Mouse (Mus musculus): ENCODE measurements around the gene Atad1.
"Not testable (repeated sequence)": the region's sequence is repeated elsewhere in the genome, so short reads cannot be mapped to it uniquely, and the experiment has no call there.

The Atad1 gene

DNA sequence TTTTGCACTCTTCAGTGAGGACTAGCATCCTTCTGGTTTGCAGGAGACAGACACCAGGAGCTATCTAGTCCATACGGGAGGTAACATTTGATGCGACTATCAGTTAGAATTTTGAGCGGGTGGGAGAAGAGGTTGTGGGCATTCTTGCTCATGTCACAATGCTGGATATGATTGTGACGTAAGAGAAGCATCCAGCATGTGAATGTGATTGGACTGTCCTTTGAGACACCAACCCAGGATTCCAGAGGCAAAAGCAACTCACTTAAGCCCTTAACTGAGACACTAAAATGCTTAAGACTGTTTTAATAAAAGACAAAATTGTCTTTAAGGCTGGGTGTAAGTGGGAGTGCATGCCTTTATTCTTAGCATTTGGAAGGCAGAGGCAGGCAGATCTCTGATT, at the start of gene Atad1:
Gene Atad1 (minus strand): TSS at position 101 of the 400 bp plus-strand sequence.
- DNase-seq (ENCODE audit: low spot score) = no peak

DNA sequence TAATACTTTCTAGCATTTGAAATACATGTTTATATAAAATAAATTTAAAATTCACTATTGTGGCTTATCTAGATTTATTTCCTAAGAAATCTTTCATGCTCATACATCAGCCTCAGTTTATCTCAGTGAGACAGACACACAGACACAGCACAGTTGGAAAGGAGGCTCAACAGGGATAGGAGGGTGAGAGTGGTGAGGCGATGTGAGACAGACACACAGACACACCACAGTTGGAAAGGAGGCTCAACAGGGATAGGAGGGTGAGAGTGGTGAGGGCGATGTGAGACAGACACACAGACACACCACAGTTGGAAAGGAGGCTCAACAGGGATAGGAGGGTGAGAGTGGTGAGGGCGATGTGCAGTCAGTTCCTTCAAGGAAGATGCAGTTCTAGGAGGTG, 48.4 kb upstream of the Atad1 start:
- DNase-seq (ENCODE audit: low spot score) = not testable (repeated sequence)

DNA sequence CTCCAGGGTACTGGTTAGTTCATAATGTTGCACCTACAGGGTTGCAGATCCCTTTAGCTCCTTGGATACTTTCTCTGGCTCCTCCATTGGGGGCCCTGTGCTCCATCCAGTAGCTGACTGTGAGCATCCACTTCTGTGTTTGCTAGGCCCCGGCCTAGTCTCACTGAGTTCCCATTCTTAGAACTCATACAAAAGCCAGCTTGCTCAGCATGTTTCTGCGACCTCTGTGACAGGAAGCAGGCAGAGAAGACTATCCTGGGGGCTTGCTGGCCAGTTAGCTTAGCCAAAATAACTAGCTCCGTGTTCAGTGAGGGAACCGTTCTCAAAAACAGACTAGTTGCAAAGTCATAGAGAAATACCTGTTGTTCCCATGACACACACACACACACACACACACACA, 47.8 kb upstream of the Atad1 start:
- not testable (repeated sequence) for DNase-seq (ENCODE audit: low spot score)

DNA sequence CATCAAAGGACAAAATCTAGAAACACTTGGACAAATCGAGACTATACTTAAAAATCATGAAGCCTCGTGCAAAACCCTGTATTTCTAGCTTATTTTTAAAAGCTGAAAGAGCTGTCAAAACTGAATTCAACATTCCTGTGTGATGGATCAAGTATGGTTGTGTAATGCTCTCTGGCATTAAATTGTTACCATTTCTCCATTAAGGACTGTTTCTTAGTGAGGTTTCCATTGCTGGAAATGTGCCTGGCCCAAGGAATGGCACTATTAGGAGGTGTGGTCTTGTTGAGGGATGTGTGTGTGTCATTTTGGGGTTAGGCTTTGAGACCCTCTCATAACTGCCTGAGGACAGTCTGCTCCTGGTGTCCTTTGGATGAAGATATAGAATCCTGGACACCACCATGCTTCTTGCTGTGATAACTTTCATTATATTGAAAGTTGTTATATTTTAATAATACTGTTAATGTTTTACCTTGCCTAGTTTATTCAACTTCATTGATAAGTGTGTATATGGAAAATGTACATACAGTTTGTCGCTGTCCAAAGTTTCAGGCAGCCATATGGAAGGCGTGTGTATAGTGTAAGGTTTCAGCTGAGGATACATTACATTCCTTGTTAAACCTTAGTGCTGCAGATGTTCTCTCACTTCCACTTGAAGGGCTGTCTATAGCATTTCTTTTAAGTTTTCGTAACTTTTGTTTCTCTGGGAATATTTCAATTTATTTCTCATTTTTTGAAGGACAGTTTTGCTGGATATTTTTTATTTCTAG, 41.9 kb upstream of the Atad1 start:
- no peak for DNase-seq (ENCODE audit: low spot score)

DNA sequence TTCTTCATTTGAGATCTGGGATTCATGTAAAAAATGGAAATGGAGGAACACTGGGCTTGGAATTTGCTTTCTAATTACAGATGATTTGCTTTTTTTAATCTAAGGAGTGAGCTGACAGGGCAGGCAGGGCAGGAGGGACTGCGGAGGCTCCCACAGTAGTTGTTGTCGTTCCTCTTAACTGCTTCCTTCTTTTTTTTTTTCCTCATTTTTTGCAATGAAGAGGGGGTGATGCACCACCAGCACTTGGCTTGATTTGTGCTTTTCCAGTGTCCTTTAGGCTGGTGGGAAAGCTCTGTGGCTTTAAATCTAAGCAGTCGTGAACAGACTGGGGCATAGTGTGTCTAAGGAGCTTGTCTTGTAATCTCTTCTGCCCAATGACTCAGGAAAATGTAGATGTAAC, 39.5 kb upstream of the Atad1 start:
- DNase-seq (ENCODE audit: low spot score) = no peak

DNA sequence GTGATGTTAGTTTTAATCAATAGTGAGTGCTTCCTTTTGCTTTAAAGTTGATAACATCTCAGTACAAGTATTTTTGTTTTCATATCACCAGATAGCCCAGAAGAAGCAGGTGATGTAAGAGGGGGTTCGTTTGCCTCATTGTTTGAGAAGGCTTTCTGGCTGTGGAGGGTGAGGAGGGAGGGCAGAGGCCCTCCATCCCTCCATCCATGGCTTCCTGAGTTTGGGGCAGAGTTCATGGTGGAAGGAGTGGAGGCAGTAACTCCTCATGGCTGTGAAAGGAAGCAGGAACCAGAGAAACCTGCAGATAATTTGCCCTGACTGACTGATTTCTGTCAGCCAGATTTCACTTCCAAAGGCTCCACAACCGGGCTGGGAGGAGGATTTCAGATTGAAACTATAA, 38.8 kb upstream of the Atad1 start:
- DNase-seq (ENCODE audit: low spot score) = no peak

DNA sequence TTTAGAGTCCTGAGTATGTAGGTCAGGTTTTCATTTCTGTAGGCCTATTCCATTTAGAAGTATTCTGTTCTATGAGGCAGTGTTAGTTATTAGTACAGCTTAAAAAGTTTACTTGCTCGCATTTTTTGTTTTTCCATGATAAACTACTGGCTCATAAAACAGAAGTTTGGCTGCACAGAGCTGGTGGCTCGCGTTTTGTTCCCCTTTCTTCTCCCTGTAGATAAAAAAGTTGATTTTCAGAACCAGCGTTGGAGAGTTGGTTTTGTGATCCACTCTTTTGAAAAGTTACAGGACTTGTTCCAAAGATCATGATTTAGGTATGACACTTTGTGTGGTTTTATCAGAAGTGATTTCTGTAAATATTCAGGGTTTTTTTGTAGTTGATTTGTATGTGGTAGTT, 22.9 kb upstream of the Atad1 start:
- DNase-seq (ENCODE audit: low spot score) = no peak

DNA sequence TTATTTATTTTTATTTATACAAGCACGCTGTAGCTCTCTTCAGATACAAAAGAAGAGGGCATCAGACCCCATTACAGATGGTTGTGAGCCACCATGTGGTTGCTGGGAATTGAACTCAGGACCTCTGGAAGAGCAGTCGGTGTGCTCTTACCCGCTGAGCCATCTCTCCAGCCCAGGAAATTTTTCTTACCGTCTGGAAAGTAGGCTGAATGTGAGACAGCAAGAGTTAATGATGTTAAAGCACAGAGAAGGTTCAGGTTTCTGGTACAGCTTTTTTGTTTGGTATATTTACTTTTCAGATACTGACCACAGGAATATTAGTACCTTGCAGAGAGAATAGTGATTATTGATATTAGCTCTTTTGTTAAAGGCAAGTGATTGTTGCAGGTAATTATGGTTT, 21.6 kb upstream of the Atad1 start:
- DNase-seq (ENCODE audit: low spot score) = no peak

DNA sequence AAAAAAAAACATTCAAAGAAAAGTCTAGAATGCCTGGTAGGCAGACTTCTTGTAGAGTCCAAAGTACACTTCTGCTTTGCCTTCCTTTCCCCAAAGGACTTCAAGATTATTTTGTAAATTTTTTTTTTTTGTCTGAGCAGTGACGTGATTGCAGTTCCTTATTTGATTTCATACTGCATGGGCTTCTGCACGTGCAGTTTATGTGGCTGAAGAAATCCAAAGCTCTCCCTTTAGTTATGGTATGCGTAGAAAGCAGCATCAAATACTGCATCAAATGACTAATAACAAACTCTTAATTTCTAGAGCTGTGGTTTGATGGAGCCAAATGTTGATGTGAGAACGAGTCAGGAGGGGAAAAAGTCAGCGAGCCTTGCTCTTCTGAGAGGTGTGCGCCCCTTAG, 20.9 kb upstream of the Atad1 start:
- no peak for DNase-seq (ENCODE audit: low spot score)

DNA sequence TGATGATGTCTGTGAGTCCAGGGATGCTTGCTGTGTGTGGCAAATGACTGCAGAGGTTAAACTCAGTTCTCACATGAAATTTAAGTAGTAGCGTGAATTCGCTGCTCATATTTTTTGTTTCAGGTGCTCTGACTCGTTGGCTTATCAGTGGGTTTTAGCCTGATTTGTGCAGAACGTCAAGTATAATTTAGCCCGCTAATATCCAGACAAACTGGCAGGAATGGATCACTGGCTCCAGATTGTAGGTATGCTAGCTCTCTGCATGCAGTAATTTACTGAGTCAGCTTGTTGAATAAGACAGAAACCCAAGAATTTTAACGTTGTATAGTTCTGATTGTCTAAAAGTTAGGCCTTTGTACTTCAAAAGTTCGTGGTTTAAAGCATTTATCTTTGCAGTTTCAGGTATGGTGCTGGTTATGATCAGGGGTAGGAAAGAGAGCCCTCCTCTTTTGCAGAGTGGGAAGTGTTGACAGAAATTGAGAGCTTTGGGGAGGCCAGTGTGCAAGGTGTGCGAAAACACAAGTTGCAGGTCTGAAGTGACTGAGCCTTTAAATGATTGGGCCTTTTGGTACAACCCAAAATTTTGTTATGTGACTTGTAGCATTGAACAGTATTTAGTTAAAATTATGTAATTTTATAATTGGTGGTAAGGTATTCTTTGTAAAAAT, 19.9 kb upstream of the Atad1 start:
- DNase-seq (ENCODE audit: low spot score) = no peak

DNA sequence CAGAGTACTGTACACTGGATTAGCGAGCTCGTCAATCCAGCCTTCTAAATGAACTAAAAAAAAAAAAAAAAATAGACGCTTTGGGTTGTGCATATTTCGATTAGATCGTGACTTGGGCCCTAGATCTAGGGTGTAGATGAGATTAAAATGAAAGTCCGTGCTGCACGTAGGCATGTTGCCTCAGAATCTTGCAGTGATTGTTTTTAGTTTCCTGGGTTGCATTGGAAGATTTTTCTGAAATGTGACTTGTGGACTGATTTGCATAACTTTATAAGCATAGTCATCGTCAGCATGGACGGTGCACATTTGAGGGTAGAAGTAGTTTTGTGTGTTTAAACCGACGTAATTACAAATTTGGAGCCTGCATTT, 19.2 kb upstream of the Atad1 start:
- no peak for DNase-seq (ENCODE audit: low spot score)

DNA sequence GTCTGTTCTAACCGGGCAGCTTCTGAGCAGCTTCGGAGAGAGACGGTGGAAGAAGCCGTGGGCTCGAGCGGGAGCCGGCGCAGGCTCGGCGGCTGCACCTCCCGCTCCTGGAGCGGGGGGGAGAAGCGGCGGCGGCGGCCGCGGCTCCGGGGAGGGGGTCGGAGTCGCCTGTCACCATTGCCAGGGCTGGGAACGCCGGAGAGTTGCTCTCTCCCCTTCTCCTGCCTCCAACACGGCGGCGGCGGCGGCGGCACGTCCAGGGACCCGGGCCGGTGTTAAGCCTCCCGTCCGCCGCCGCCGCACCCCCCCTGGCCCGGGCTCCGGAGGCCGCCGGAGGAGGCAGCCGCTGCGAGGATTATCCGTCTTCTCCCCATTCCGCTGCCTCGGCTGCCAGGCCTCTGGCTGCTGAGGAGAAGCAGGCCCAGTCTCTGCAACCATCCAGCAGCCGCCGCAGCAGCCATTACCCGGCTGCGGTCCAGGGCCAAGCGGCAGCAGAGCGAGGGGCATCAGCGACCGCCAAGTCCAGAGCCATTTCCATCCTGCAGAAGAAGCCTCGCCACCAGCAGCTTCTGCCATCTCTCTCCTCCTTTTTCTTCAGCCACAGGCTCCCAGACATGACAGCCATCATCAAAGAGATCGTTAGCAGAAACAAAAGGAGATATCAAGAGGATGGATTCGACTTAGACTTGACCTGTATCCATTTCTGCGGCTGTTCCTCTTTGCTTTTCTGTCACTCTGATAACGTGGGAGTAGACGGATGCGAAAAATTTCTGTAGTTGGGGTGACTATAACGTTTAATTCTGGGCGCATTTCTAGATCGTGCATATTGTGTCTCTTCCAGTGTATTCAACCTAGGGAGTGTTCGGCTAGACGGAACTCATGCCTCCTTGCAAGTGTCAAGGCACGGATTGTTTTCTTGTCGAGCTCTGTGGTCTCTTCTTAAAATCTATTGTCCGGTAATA, 18.5 kb upstream of the Atad1 start:
- peak; percentile 22 for DNase-seq (ENCODE audit: low spot score)

DNA sequence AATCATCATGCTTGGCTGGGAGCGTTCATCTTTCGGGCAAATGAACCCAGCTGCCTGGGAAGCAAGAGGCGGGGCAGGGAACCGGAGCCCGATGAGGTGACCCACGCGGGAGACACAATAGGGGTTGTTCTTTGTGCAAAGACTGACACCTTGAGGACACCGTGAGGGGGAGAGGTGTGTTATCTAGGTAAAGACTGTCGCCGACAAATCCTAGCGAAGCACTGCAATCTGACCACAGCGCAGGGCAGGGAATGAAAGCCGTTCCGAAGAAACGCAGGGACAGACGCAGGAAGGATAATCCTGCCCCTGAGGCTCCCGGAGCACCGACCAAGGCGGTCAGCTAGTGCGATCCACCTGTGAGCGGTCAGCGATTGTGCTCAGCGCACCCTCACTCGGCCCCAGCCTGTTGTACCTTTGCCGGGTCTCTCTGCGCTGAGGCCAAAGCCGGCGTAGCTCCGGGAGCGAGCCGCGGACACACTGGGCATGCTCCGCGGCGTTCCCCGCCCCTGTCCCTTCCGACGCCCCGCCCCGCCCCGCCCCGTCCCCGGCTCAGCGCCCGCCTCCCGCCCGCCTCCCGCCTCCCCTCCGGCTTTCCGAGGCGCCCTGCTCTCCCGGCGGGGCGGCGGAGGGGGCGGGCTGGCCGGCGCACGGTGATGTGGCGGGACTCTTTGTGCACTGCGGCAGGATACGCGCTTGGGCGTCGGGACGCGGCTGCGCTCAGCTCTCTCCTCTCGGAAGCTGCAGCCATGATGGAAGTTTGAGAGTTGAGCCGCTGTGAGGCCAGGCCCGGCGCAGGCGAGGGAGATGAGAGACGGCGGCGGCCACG, 17.5 kb upstream of the Atad1 start, which contains the start of gene Pten:
Gene Pten (plus strand): TSS at position 598 of the 826 bp plus-strand sequence.
- peak; percentile 94 for DNase-seq (ENCODE audit: low spot score)

DNA sequence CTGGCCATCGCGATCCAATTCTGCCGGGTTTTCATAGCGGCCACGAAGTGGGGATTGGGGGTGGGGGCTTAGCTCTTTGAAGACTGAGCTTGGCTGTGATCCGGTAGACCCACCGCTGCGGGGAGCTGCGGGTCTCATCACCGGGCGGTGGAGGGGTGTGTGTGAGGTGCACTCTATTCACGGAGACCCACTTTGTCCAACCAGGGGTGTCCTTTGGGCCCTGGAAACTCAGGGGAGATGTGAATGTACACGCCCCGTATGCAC, 17.0 kb upstream of the Atad1 start:
- DNase-seq (ENCODE audit: low spot score) = no peak

DNA sequence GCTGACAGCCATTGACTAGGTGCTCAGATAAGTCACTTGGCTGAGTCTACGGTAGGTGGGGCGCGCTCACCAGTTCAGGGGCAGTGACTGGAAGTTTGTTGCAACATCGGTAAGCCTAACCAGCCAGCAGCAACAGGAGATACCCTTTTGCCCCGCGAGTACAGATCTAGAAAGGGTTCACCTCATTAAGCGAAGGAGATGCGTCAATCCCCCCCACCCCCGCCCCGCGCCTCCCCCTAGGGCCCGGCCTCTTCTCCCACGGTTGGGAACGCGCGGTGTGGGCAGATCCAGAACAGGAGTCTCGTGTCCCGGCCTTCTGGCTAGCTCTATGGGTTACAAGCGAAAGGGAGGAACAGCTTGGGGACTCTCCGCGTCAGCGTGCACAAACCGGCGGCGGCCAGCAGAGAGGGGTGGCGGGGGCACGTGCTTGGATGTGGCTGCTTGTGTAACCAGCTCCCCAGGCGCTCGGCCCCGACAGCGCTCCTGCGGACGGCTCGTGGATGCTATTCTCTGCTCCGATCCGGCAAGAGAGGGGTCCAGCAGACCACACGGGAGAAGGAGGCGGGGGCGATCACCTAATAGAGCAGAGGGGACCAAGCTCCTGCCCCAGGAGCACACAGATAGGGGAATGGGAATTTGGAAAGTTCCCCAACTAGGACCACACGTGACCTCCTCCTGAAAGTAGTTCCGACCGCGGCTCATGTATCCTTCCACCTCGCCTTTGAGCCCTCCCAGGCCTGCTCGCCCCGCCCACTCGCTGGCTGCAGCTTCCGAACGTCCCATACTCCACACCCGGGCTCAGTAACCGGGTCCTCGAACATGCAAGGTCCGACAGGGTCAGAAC, 16.4 kb upstream of the Atad1 start:
- peak; percentile 92 for DNase-seq (ENCODE audit: low spot score)

DNA sequence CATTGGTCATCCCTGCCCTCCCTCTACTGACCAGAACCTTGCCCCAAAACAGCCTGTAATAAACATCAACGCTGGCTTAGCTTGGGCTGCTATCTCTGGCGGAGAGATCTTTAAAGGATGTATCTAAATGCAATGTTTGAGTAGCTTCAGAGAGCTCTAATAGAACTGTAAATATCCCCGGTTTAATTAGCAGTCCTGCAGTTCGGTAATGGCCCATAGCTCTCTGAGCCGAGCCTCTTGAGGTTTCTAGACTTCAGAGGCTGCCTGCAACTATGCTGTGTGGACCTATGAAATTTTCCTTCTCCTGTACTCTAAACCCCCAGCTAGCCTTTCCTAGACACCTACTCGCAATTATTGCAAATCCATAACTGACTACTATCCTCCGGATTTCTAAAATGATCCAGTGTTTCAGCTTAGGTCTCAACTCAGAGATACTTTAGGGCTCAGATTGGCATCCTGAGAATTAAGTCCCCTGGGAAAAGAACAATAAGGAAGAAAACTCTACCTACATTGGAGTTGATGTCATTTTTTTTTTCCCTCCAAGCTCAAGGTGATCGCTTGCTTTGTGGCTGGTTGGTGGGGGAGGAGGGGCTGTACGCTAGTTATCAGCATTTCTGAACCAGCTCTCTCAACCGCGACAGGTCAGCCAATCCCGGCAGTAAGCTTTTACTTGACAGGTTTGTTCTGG, 15.7 kb upstream of the Atad1 start:
- no peak for DNase-seq (ENCODE audit: low spot score)

DNA sequence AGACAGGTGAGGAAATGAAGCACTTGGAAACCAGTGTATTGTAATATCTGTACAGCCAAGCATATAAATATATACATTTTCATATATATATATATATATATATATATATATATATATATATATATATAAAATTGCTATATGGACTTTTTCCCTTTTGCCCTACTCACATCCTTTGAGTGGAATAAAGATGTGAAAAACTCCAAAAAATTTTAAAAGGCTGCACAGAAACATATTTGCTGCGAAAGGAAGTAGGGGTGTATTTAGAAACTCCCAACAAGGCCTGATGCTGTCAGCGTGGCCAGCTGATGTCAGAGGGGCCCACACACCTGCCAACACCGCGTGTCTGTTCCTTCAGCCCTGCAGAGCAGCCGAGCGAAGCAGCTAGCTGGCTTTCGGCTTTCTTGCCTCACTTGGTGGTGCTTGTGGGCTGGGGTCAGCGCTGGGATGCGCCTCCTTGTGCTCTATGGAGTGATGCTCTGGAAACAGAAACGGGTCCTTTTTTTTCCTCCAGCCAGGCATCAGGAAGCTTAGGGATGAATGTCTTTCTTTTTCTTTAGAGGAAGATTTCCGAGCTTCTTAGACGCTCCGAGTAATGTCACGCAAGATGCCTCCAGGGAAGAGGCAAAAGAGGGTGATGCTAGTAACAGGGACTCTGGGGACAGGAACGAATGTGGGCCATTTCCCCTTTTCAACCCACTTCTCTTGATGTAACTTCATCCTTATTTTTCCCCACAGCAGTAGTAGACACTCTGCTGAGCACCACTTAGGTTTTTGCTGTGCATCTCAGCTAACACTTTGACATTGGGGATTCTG, 14.8 kb upstream of the Atad1 start:
- DNase-seq (ENCODE audit: low spot score) = peak; percentile 14

DNA sequence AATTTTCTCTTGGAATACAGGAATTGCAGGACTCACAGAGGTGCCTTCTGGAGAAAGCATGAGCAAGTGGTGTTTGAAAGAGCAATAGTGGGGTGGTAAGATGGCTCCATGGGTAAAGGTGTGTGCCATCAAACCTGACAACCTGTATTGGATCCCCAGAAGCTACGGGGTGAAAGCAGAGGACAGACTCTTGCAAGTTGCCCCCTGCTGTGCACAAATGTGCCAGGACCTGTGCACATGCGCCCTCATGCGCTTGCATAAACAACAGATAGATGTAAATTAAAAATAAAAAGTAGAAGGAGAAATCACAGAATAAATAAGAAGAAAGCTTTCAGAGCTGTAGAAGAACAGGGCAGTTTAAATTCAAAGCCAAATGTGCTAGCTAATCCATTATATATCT, 13.8 kb upstream of the Atad1 start:
- no peak for DNase-seq (ENCODE audit: low spot score)

DNA sequence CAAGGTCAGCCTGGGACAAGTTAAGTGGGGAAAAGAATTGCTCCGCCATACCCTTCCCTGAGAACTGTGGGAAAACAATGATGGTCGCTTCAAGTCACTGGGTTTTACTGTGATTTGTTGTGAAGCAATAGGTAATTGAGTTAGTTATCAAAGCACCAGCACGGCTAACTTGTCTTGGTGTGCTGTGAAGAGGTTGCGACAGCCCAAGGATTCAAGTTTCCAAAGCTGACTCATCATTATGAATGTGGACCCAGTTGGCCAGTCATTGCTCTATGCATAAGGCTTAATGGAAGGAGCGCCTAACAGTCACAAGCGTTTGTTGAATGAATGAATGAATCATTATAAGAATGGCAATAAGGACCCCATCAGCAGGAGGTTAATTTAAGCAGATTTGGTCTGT, 12.8 kb upstream of the Atad1 start:
- DNase-seq (ENCODE audit: low spot score) = no peak

DNA sequence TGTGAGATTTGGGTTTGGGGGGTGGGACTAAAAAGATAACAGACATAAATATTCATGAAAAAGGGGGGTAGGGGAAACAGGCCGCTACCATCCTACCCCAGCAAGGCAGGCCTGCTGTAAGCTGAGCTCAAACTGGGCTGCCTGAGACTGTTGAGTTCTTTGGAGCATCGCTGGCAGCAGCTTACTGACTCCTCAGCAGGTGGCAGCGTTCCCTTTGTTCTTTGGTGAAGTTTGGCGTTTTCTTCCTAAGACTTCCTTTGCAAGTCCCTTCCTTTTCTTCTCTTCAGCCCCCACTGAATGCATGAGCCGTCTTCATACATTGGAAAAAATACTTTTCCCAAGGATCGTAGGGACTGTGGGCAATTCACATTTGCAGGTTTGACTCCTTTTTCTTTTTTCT, 9.8 kb upstream of the Atad1 start:
- DNase-seq (ENCODE audit: low spot score) = no peak

Data from spleen, adult 12 weeks (tissue).